Mouse (Mus musculus) heart, embryonic 11.5 days (tissue): ENCODE results near the gene Sox13. TPM values are rescaled to one million over a fixed set of nuclear protein-coding genes. Genes with fewer than 3 reads are reported as not detected.
"Not testable (repeated sequence)": the region's sequence is repeated elsewhere in the genome, so short reads cannot be mapped to it uniquely, and the experiment has no call there.

Experiments
- ATAC-seq: fragments of 200-750 bp; cut with Nextera tagmentation; replicated peaks from 2 replicates; pipeline ENCODE4 v1.8.0; 2017; ENCODE audit warnings: moderate library complexity; ENCODE audit not compliant: insufficient number of reproducible peaks, low FRiP score, low TSS enrichment
- H3K27ac ChIP-seq: fragments of 300-500 bp; sonication (generic); 2 replicates; pipeline ENCODE4 v1.5.1; 2014; ENCODE audit warnings: mild to moderate bottlenecking, low read depth, low read length
- H3K27me3 ChIP-seq: fragments of 300-500 bp; sonication (generic); 2 replicates; pipeline ENCODE4 v1.6.1; 2014; ENCODE audit warnings: mild to moderate bottlenecking, low read length, mixed read lengths; ENCODE audit not compliant: control insufficient read depth, insufficient read depth
- H3K36me3 ChIP-seq: fragments of 300-500 bp; sonication (generic); 2 replicates; pipeline ENCODE4 v1.6.1; 2014; ENCODE audit warnings: mild to moderate bottlenecking, low read length, moderate library complexity, mixed read lengths; ENCODE audit not compliant: control insufficient read depth, insufficient read depth
- H3K4me1 ChIP-seq: fragments of 300-500 bp; sonication (generic); 2 replicates; pipeline ENCODE4 v1.6.1; 2014; ENCODE audit warnings: low read length; ENCODE audit not compliant: control insufficient read depth, insufficient read depth
- H3K4me2 ChIP-seq: fragments of 300-500 bp; sonication (generic); 2 replicates; pipeline ENCODE4 v1.6.1; 2014; ENCODE audit warnings: mild to moderate bottlenecking, moderate library complexity
- H3K4me3 ChIP-seq: fragments of 300-500 bp; sonication (generic); 2 replicates; pipeline ENCODE4 v1.5.1; 2014; ENCODE audit warnings: low read depth, low read length
- H3K9ac ChIP-seq: fragments of 300-500 bp; sonication (generic); 2 replicates; pipeline ENCODE4 v1.6.1; 2014; ENCODE audit warnings: mild to moderate bottlenecking, low read depth, low read length, moderate library complexity
- H3K9me3 ChIP-seq: fragments of 300-500 bp; sonication (generic); replicated peaks from 2 replicates; pipeline ENCODE4 v1.6.1; 2016; ENCODE audit warnings: low read length; ENCODE audit not compliant: control insufficient read depth
- WGBS: fragments of 180-500 bp; shearing (Covaris S2); extraction: QIAGEN DNeasy Blood & Tissue Kit; methylation state at CpG from one replicate; pipeline ENCODE4 v1.1.7; 2014; ENCODE audit not compliant: insufficient replicate concordance; 5-methylcytosine and 5-hydroxymethylcytosine counted together
- polyA plus RNA-seq: library from polyadenylated mRNA; unstranded; fragments of >200 nt; fragmentation: Nextera tagmentation; extraction: Ambion mirVana; gene quantifications from 2 replicates; pipeline ENCODE4 v1.2.1, GENCODE M21; 2014

Gene Sox13
- polyA plus RNA-seq, 1 experiment from 2014 or later = 3.3 TPM

DNA sequence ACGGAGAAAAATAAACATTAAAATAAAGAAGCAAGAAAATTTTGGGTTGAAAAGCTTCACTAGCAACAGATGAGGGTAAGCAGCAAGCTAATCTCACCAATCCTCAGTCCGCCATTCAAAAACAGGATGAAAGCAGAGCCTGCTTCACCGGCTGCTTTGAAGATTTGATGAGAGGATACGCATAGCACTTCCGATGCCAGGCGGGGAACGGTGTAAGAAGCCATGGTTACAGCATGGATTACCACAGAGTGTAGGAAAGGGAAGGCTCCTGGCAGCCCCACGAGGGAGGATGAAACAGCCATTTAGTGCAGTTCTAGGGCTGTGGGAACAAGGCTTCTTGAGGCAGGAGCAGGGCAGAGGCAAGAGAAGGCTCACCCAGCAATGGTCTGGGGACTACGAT lies 72.4 kb downstream of the Sox13 start:
- Histone ChIP-seq H3K4me1 (peaks cover 8% of the 10 kb centered on the region; the same call in 1 of the 2 replicates), H3K27me3 (peaks cover 11% of the 10 kb centered on the region), H3K4me3 (no peak overlapping the region), H3K9me3 (no peaks in the 10 kb centered on the region), H3K4me2 (no peak overlapping the region), H3K36me3 (no peaks in the 10 kb centered on the region), H3K27ac (no peak overlapping the region), H3K9ac (no peak overlapping the region)
- 47% methylated on average over 9 of the region's 9 CpGs for WGBS
- no peak for ATAC-seq

DNA sequence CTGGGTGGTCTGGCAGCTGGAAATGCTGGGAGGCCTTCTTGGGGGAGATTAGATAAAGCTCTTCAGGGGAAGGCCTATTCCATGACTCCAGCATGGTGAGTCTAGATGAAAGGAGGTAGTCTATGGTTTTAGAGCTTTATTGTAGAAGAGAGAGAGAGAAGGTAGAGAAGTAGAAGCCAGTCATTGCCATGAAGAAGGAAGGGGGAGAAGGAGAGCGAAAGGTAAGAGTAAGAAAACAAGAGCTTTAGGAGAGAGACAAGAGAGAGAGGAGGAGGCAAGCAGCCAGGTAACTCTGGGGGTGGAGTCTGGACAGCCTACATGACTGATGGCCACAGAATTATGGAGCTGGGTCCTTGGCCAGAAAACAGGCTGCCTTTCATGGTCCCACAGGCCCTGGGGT lies 74.0 kb downstream of the Sox13 start, which contains the start of gene Ren1:
Gene Ren1 (plus strand): TSS at position 301 of the 400 bp plus-strand sequence.
- Histone ChIP-seq H3K36me3 (no peaks in the 10 kb centered on the region), H3K9me3 (no peaks in the 10 kb centered on the region), H3K4me2 (no peak within 1 kb of the TSS), H3K27ac (no peak within 1 kb of the TSS), H3K9ac (no peak within 1 kb of the TSS), H3K27me3 (peaks cover 6% of the 10 kb centered on the region; the same call in 1 of the 2 replicates), H3K4me3 (no peak within 1 kb of the TSS), H3K4me1 (peaks cover 8% of the 10 kb centered on the region; the same call in 1 of the 2 replicates)
- 94% methylated on average over 1 of the region's 1 CpGs for WGBS
- no peak for ATAC-seq

DNA sequence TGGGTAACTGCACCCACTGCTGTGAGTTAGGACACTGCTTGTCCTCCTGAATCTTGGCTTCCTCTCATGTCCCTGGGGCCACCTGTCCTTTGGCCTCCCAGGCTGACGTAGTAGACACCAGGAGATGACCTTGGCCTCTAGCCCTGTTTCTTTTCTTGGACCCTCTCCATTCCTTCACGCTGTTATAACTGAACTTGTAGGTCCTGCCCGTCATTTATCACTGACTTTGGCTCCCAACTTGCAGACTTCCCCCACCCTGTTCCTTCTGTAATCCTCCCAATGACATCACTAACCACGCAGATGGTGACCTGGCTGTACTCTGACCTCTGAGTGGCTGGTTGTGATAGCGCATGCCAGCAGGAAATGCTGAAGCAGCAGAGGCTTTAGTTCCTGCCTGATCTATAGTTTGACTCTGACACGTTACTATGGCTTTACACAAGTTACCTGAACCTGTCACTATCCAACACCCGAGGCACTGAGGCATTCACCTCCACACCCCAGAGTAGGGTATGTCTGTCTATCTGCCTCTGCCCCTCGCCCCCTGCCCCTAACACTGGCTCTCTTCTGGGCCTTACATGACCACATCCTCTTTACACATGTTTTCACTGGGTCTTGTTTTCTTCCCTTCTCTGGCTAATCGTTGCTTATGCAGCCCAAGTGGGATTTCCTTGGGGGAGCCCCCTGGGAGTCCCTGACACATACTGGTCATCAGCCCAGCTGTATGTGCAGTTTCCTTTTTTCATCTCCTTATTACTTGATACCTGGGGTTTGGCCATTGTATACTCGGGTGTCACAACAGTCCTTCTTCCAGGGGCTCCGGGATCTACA lies 76.3 kb downstream of the Sox13 start:
- peaks cover 6% of the 10 kb centered on the region; the same call in 1 of the 2 replicates for H3K27me3 ChIP-seq
- no peak for ATAC-seq
- no peak overlapping the region for H3K4me3 ChIP-seq
- H3K9ac ChIP-seq = no peak overlapping the region
- H3K36me3 ChIP-seq = no peaks in the 10 kb centered on the region
- H3K9me3 ChIP-seq = no peaks in the 10 kb centered on the region
- H3K4me1 ChIP-seq = peaks cover 8% of the 10 kb centered on the region; the same call in 1 of the 2 replicates
- H3K27ac ChIP-seq = no peak overlapping the region
- 53% methylated on average over 11 of the region's 11 CpGs for WGBS
- no peak overlapping the region for H3K4me2 ChIP-seq

- peaks cover 8% of the 10 kb centered on the region; the same call in 1 of the 2 replicates for H3K4me1 ChIP-seq
- H3K9me3 ChIP-seq = no peaks in the 10 kb centered on the region
- no peak overlapping the region for H3K4me2 ChIP-seq
- 47% methylated on average over 3 of the region's 3 CpGs for WGBS
- H3K9ac ChIP-seq = no peak overlapping the region
- peaks cover 6% of the 10 kb centered on the region; the same call in 1 of the 2 replicates for H3K27me3 ChIP-seq
- no peaks in the 10 kb centered on the region for H3K36me3 ChIP-seq
- ATAC-seq = no peak
- no peak overlapping the region for H3K27ac ChIP-seq
- H3K4me3 ChIP-seq = no peak overlapping the region
These were observed 77.0 kb downstream of the Sox13 start for GRCm38 (mm10) chr1:133347226-133347625.

DNA sequence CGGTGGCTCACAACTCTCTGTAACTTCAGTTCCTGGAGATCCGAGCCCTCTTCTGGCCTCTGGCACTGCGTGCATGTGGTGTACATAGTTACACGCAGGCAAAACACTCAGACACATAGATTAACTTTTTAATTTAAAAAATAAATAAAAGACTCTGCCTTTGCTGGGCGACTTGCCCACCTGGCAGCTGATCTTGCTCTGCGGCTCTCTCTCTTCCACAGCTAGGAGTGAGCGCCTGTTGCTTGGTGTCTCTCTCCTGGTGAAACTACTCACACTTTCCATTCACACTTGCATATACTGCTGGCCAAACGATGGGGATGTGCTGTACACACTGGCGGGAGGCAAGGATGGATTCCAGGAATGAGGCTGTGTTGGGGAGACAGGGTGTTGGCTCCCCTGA lies 77.6 kb downstream of the Sox13 start:
- WGBS = 80% methylated on average over 9 of the region's 9 CpGs
- ATAC-seq = no peak
- H3K9me3 ChIP-seq = no peaks in the 10 kb centered on the region
- H3K27ac ChIP-seq = no peak overlapping the region
- H3K36me3 ChIP-seq = no peaks in the 10 kb centered on the region
- no peak overlapping the region for H3K9ac ChIP-seq
- H3K4me1 ChIP-seq = peaks cover 8% of the 10 kb centered on the region; the same call in 1 of the 2 replicates
- no peak overlapping the region for H3K4me2 ChIP-seq
- peaks cover 4% of the 10 kb centered on the region; the same call in 1 of the 2 replicates for H3K27me3 ChIP-seq
- no peak overlapping the region for H3K4me3 ChIP-seq

GRCm38 (mm10) chr1:133344357-133344756 lies 79.8 kb downstream of the Sox13 start:
- Histone ChIP-seq H3K4me2 (no peak overlapping the region), H3K4me1 (peaks cover 4% of the 10 kb centered on the region; the same call in 1 of the 2 replicates), H3K4me3 (no peak overlapping the region), H3K27ac (no peak overlapping the region), H3K9ac (no peak overlapping the region), H3K27me3 (no peaks in the 10 kb centered on the region), H3K9me3 (no peaks in the 10 kb centered on the region), H3K36me3 (no peaks in the 10 kb centered on the region)
- 89% methylated on average over 2 of the region's 2 CpGs for WGBS
- no peak for ATAC-seq

DNA sequence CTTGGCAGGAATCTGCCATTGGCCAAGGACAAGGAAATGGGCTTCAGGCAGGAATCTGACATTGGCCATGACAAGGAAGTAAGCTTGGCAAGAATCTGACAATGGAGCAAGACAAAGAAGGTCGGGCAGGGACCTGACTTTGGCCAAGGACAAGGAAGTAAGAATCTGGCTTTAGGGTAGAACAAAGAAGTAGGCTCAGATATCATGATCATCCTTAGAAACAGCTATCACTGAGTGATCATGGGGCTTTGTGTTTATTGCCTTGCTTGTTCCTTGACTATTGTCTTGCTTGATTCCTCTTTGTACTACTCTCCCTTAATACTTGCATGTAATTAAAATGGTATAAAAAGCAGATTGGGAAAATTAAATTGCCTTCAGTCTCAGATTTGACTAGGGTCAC lies 83.8 kb downstream of the Sox13 start:
- not testable (repeated sequence) for H3K27ac ChIP-seq, H3K27me3 ChIP-seq, H3K9ac ChIP-seq

GRCm38 (mm10) chr1:133333937-133334336 lies 90.2 kb downstream of the Sox13 start:
- Histone ChIP-seq H3K9me3 (no peaks in the 10 kb centered on the region), H3K27ac (no peak overlapping the region), H3K36me3 (no peaks in the 10 kb centered on the region), H3K4me2 (no peak overlapping the region), H3K4me1 (no peaks in the 10 kb centered on the region; the same call in 1 of the 2 replicates), H3K9ac (no peak overlapping the region), H3K27me3 (peaks cover 17% of the 10 kb centered on the region), H3K4me3 (no peak overlapping the region)
- WGBS = 82% methylated on average over 6 of the region's 6 CpGs
- ATAC-seq = no peak

More for the DNA sequence above, 83.8 kb downstream of the Sox13 start:
- H3K36me3 ChIP-seq, H3K9me3 ChIP-seq, ATAC-seq, H3K4me3 ChIP-seq, H3K4me1 ChIP-seq, H3K4me2 ChIP-seq: not testable (repeated sequence)
- 50% methylated on average over 1 of the region's 1 CpGs for WGBS
